Mouse (Mus musculus) cerebellum, adult 2 months (tissue): Measurements from ENCODE around the gene Grk5. TPM values are rescaled to one million over a fixed set of nuclear protein-coding genes. Genes with fewer than 3 reads are reported as not detected.
"Not testable (repeated sequence)": the region's sequence is repeated elsewhere in the genome, so short reads cannot be mapped to it uniquely, and the experiment has no call there.

Source experiments
- DNase-seq, 2 experiments: peaks; one replicate each; pipeline ENCODE4 v3.0.0; 2021
- H3K27ac ChIP-seq: fragments of 200-500 bp; 2 replicates; pipeline ENCODE4 v1.5.1; 2012; ENCODE audit warnings: low read length, control low read depth, inconsistent platforms; ENCODE audit not compliant: insufficient read depth
- H3K27me3 ChIP-seq: fragments of 200-500 bp; 2 replicates; pipeline ENCODE4 v1.6.1; 2012; ENCODE audit warnings: inconsistent platforms, mild to moderate bottlenecking, low read length, moderate library complexity; ENCODE audit not compliant: control insufficient read depth, insufficient read depth
- H3K4me1 ChIP-seq: fragments of 200-500 bp; 2 replicates; pipeline ENCODE4 v1.6.1; 2011; ENCODE audit warnings: low read length; ENCODE audit not compliant: control insufficient read depth, insufficient read depth
- H3K4me3 ChIP-seq: fragments of 200-500 bp; replicated peaks from 2 replicates; pipeline ENCODE3; 2011; ENCODE audit warnings: mild to moderate bottlenecking, low read depth, low read length, control low read depth; ENCODE audit not compliant: insufficient read depth
- CTCF ChIP-seq: fragments of 200-500 bp; IDR thresholded peaks from 2 replicates; pipeline ENCODE4 v1.5.1; 2011; ENCODE audit warnings: low read depth, mild to moderate bottlenecking, control low read depth, low read length, moderate library complexity, borderline replicate concordance; ENCODE audit not compliant: insufficient read depth
- POLR2A ChIP-seq: fragments of 200-500 bp; IDR thresholded peaks from 2 replicates; pipeline ENCODE4 v1.6.1; 2011; ENCODE audit warnings: low read length, control low read depth, borderline replicate concordance; ENCODE audit not compliant: insufficient read depth
- WGBS: fragments of 180-500 bp; shearing (Covaris S2); methylation state at CpG from one replicate; pipeline ENCODE4 v1.1.7; 2018; 5-methylcytosine and 5-hydroxymethylcytosine counted together
- polyA plus RNA-seq: library from polyadenylated mRNA; depleted of rRNA; stranded (reverse); fragments of >200 nt; gene quantifications from 2 replicates; pipeline ENCODE4 v1.2.3, GENCODE M21; 2012

Gene Grk5
- polyA plus RNA-seq, 1 experiment: 9.6 TPM

DNA sequence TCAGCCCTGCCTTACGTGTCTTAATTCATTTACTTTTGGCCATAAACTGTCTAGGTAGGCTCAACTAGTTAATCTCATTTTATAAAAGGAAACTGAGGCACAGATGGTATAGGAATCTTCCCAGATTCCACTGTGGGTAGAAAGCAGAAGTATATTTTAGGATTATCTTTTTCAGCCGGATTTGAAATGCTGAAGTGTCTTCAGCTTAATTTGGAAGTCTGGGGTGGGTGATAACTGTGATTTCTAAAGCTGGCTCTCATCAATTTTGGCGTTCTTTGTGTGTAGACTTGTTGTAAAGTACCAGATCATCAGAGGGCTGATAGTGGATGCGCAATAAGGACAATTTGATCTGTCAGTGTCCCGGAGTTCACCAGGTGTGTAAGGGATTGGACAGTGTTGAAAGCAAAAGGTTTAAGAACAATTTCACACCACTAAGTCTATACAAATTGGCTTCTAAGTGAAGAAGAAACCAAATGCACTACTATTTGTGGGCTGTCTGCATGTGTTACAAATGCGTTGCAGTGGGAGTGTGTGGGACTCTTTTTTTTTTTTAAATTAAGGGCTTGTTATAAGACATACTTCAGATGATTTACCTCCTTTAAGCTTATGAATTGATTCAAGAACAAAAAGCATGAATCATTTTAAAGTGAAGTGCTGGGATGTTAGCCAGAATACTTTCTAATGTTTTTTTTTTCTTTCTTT is 27.5 kb downstream of the Grk5 start:
- no peak for DNase-seq
- no peak overlapping the region for H3K27ac ChIP-seq
- H3K27me3 ChIP-seq: no peaks in the 10 kb centered on the region
- whole genome bisulfite sequencing: 90% methylated on average over 6 of the region's 6 CpGs
- H3K4me3 ChIP-seq: no peak overlapping the region
- H3K4me1 ChIP-seq: peaks cover 4% of the 10 kb centered on the region
- TF ChIP-seq CTCF (no peak), POLR2A (no peak)

DNA sequence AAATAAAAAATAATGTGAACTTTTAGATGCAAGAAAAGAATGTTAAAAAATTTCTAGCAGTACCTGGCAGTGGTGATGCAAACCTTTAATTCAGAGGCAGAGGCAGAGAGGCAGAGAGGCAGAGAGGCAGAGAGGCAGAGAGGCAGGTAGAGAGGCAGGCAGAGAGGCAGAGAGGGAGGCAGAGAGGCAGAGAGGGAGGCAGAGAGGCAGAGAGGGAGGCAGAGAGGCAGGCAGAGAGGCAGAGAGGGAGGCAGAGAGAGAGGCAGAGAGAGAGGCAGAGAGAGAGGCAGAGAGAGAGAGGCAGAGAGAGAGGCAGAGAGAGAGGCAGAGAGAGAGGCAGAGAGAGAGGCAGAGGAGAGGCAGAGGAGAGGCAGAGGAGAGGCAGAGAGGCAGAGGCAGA is 35.0 kb downstream of the Grk5 start:
- H3K27me3 ChIP-seq, H3K4me3 ChIP-seq, H3K4me1 ChIP-seq: not testable (repeated sequence)

GRCm38 (mm10) chr19:60935001-60935400 is 45.5 kb downstream of the Grk5 start:
- 0 out of 2 replicates have a peak overlapping the region, but pooled peaks have one; percentile 2 for H3K27ac ChIP-seq
- no peak overlapping the region for H3K4me3 ChIP-seq
- H3K4me1 ChIP-seq: peaks cover 8% of the 10 kb centered on the region; the same call in 1 of the 2 replicates
- no peaks in the 10 kb centered on the region; the same call in 1 of the 2 replicates for H3K27me3 ChIP-seq
- no peak for TF ChIP-seq POLR2A
- no peak for TF ChIP-seq CTCF
- no peak for DNase-seq

More for the DNA sequence above, 35.0 kb downstream of the Grk5 start:
- DNase-seq, H3K27ac ChIP-seq: not testable (repeated sequence)

DNA sequence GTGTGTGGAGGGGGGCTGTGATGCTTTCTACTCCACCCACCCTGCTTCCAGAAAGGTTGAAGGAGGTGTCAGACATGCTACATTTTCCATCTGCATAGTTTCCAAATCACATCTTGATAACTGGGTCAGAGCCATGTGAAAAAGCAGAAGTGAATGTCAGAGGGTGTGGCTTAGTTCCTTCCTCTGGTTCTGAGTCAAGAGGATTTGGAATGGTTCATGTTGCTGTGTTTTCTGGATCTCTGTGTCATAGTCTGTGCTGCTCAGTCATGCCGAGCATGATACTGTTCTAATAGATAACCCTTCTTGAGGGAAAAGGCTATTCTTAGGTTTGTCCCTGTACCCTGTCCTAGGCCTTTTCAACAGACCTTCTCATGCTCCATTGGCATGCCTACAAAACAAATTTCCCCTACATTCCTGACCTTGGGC is 50.4 kb downstream of the Grk5 start:
- no peaks in the 10 kb centered on the region; the same call in 1 of the 2 replicates for H3K27me3 ChIP-seq
- TF ChIP-seq CTCF: no peak
- no peak for TF ChIP-seq POLR2A
- DNase-seq: peak in 1 of 2 experiments; percentile 53
- H3K4me1 ChIP-seq: peaks cover 8% of the 10 kb centered on the region; the same call in 1 of the 2 replicates
- H3K4me3 ChIP-seq: no peak overlapping the region
- H3K27ac ChIP-seq: no peak overlapping the region
- WGBS: 16% methylated on average over 1 of the region's 1 CpGs

GRCm38 (mm10) chr19:60940866-60941265 is 51.3 kb downstream of the Grk5 start:
- WGBS: 22% methylated on average over 1 of the region's 1 CpGs
- TF ChIP-seq CTCF (no peak), POLR2A (no peak)
- DNase-seq: no peak
- H3K27me3 ChIP-seq: no peaks in the 10 kb centered on the region; the same call in 1 of the 2 replicates
- no peak overlapping the region for H3K4me3 ChIP-seq
- H3K4me1 ChIP-seq: peaks cover 7% of the 10 kb centered on the region; the same call in 1 of the 2 replicates
- no peak overlapping the region for H3K27ac ChIP-seq

GRCm38 (mm10) chr19:60945801-60946311 is 56.3 kb downstream of the Grk5 start:
- H3K4me1 ChIP-seq: peaks cover 8% of the 10 kb centered on the region
- TF ChIP-seq CTCF (no peak), POLR2A (no peak)
- no peak overlapping the region for H3K4me3 ChIP-seq
- H3K27me3 ChIP-seq: no peaks in the 10 kb centered on the region
- peak; percentile 57 to 84 for DNase-seq
- 35% methylated on average over 3 of the region's 3 CpGs for WGBS
- H3K27ac ChIP-seq: peak overlapping the region; percentile 72; the same call in 1 of the 2 replicates

DNA sequence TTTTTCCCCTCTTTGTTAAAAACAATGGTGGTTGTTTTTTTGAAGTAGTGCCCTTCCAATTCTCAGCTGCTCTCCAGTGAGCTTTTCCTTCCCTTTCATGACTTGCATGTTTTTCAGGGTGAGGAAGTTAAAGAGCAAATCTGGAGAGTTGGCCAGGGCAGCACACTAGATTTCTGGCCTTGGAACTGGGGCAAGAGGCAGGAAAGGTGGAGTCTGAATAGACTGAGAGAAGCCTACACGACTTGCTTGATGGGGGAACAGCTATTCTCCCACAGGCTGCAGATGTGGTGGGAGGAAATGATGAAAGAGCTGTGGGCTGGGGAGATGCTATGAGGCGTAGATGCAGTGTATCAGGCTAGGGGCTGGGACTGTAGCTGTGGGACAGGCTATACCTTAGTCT is 57.1 kb downstream of the Grk5 start:
- no peaks in the 10 kb centered on the region for H3K27me3 ChIP-seq
- peaks cover 8% of the 10 kb centered on the region for H3K4me1 ChIP-seq
- peak overlapping the region; percentile 82 for H3K27ac ChIP-seq
- no peak for DNase-seq
- 61% methylated on average over 2 of the region's 2 CpGs for WGBS
- TF ChIP-seq POLR2A: no peak
- TF ChIP-seq CTCF: no peak
- no peak overlapping the region for H3K4me3 ChIP-seq

DNA sequence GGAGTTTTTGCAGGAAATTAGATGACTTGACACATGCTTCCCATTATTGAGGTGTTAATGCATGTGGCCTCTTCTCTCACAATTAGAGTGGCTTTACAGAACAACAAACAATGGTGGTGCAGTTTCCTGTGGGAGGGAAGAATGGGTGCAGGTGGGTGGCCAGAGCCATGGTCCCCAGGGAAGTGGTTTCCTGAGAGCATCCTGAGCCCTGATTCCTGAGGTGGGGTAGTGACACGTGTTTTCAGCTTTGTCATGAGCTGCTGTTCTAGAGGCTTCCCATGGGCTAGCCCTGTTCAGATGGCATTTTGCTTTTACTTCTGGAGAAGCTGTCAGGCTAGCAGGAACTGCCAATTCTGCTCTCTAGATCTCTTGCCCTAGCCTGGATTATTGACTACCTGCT is 59.4 kb downstream of the Grk5 start:
- H3K4me3 ChIP-seq: no peak overlapping the region
- peak overlapping the region; percentile 23; the same call in 1 of the 2 replicates for H3K27ac ChIP-seq
- no peaks in the 10 kb centered on the region for H3K27me3 ChIP-seq
- 63% methylated on average over 1 of the region's 1 CpGs for WGBS
- H3K4me1 ChIP-seq: peaks cover 8% of the 10 kb centered on the region
- no peak for DNase-seq
- no peak for TF ChIP-seq POLR2A
- no peak for TF ChIP-seq CTCF
